Mouse (Mus musculus) testis, postnatal 10 days (tissue): ENCODE measurements around the gene Osgin1.

Source experiments
- DNase-seq: peaks from one replicate; pipeline ENCODE4 v3.0.0; 2021; ENCODE audit warnings: low spot score

Osgin1 gene

DNA sequence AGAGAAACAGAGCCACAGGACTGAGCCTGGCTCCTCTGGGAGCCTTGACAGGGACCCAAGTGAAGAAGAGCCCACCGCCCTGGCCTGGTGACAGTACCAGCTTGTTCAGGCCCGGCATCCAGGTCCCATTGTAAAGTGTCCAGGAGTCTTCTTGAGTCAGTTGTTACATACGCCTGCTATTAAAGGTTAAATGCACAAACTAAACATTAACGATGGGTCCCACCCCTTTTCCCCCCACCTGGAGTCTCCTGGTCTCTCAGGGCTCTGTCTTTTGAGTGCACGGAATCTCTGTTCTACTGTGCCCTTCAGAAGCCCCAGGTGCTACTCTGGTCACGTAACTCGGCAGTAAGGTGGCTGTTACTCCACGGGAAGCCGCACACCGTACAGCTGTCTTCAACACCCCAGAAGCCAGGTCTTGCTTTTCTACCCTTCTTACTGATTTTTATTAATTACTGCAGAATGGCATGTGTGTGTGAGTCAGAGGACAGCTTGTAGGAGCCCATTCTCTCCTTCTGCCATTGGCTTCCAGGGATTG lies 9.7 kb upstream of the Osgin1 start:
- no peak for DNase-seq

DNA sequence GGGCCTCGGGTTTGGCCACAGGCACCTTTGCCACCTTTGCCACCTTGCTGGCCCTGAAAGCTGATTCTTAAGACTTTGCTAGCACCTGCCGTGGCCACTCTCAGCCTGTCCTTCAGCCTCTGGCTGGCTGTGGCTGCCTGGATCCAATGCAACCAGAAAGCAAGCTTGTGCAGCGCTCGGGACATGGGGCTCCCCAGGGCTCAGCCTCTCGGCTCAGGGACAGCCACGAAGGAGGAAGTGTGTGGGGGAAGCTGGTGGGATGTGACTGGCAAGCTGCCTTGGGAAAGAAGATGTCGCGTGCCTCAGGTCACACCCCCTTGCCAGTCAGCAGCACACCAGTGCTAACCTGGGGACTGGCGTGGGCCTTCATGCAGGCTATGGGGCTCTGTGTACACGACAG lies 9.2 kb upstream of the Osgin1 start:
- DNase-seq = no peak

DNA sequence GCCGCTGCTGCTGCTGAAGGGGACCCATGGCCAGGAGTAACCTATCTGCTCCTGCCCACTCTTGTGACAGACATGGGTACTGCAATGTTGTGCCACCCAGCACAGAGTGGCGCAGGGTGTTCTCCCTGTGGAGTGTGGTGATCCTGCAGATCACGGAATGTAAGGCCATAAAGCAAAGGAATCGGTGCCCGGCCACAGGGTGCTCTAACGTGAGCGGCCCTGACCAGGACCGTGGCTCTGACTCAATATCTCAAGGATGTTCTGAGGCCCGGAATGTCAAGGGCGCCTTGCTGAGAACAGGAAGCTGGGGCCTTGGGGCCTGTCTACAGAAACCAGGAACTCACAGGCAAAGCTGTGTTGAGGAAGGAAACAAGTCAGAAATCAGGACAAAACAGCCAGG lies 8.4 kb upstream of the Osgin1 start:
- DNase-seq = peak; percentile 68

DNA sequence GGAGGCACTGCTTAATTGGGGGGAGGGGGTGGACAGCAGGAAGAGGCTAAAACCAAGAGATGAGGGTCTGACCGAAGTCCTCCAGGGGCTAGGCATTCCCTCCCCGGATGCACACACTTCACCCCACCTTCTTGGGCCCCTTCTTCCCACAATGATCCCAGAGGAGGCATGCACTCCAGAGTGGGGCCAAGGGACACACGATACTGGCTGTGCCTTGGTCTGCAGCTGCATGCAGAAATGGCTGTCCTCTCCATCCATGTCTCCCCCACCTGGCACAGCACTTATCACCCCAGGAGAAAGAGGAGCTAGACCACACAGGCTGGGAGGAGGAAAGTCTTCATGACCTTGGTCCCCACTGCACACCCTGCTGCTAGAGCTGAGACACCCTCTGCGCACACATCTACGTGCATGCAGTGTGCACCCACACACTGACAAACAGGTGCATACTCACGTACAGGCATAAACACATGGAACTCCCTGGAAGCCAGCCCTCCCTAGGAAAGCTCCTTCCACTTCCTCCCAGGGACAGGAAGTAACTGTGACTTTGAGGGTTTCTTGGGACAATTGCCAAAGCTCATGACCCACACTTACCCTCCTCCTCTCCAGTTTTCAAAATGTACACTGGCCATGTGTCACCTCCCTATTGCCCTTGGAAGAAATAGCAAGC lies 7.7 kb upstream of the Osgin1 start:
- no peak for DNase-seq

DNA sequence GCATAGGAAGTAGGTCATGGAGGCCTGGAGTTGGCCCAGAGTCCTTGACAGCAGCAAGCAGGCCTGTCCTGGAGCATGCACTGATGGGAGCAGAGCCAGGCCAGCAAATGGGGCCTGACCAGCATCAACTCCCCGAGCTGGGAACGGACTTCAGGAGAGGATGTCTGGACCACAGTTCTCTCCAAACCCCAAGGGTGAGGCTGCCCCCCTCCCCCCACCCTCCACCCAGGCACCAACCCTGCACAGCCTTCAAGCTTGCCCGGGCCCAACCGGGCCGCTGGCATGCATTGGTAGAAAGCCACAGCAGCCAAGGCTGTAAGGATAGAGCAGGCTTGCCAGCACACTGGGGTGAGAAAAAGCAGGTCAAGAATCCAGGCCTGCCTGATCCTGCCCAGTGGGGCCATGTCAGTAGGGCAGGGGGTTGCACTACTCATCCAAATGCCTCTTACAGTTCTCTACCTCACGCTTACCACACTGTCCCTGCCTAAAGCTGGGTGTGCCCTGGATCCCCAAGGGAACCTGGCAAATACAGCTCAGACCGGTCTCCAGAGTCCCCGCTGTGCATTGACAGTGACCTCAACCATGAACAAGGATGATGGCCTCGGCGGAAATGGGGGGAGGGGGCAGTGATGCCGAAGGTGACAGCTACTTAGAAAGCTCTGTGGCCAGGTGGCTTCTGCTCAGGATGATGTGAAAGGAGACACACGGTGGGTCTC lies 6.1 kb upstream of the Osgin1 start:
- DNase-seq = no peak

DNA sequence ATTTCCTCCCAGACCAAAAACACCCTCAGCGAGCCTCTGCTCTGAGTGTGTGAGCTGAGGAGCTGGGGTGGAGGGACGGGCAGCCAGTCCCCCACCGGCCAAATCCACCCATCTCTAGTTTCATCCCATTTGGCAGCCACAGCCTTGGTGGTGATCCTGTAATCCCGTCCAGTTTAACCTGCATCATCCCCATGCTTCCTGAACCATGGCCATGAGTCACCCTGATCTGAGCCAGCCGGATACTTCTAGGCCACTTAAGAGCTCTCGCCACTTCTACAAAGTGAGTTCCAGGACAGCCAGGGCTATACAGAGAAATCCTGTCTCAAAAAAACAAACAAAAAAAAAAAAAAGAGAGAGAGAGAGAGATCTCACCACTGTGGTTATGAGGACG lies 5.6 kb upstream of the Osgin1 start:
- DNase-seq = no peak

DNA sequence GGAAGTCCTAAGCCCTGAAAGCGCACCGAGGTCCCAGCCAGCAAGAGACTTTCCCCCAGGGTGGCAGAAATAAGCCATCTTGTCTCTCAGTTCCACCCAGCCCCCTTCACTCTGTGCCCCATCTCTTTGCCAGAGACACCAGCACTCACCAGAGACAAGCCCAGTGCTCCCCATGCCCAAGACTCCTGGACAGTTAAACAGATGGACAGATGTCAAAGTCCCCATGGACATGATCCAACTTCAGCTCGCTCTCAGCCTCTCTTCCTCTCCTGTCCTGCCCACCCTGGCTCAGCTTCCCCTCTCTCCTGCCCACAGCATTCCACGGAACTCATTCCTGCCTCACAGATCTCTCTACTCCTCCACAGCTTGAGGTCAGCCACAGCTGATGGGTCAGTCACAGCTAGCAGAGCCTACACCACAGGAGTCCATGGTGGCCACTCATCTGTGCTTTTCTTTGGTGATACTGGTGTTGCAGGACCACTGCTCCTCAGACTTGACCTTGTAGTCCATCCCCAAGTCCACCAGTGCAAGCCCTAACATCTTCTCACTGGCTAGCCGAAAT lies 5.1 kb upstream of the Osgin1 start:
- no peak for DNase-seq

DNA sequence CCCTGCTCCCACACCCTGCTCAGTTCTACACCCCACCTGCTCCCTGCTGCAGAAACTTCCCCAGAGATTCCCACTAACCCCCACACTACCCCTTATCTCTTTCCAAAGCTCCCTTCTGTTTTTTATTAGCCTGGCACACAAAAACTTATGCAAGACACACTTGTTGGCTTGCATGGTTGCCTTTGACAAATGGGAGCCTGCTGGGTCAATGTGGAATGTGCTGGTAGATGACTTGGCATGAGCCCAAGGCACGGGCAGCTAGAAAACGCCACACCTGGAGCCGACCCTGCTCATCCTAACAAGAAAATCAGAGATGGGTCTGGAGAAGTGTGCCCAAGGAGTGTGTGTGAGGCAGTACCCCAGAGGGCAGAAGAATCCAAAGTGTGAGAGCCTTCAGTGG lies 4.4 kb upstream of the Osgin1 start:
- DNase-seq = no peak

DNA sequence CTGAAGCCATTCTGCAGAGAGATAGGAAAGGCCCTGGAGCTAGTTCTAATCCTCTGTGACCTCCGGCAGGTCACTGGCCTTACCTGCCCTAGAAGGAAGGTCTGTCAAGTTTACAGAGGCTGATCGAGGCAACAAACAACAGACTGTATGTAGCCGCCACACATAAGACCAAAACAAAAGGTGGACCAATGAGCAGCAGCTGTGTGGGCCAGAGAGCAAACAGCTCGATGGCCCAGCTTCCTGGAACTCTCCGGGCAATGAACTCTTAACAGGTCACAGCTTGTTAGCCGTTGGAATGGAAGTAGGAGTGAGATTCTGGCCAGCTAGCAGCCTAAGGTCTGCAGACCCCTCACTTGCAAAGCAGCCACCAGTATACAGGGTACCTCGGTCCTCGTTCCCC lies 3.7 kb upstream of the Osgin1 start:
- no peak for DNase-seq

DNA sequence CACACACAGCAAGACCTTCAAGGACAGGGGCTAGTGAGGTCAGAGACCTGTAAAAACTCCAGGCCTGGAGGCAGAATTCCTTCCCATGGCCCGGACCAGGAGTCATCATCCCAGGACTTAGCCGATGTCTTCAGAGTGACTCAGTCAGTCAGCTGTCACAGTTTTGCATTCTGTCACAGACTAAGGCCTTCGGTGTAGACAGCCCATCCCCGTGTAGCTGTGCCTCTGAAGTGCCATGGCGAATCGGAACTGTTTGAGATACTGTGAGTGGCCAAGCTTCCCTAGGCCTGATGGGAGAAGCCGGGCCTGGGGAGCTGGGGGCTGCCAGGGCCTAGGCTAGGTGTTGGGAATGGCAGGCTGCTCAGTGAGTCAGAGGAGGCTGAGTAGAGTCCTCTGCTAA lies 3.2 kb upstream of the Osgin1 start:
- no peak for DNase-seq

DNA sequence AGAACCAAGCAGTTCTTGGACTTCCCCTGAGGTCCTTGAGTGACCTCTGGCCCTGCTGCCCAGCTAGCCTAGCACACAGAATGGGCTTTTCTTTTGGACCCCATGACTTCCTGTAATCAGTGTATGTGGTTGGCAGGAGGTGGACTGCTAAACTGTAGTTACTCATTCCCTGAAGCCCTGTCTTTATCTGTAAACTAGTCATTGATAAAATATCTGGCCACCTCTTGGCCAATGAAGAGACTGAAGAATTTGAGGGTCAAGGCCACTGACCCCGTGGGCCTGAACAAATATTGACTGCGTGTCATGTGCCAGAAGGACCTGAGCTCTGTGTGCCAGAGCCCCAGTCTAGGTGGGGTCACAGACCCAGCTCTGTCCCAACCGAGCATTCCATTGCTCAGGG lies 1.6 kb upstream of the Osgin1 start:
- DNase-seq = no peak

DNA sequence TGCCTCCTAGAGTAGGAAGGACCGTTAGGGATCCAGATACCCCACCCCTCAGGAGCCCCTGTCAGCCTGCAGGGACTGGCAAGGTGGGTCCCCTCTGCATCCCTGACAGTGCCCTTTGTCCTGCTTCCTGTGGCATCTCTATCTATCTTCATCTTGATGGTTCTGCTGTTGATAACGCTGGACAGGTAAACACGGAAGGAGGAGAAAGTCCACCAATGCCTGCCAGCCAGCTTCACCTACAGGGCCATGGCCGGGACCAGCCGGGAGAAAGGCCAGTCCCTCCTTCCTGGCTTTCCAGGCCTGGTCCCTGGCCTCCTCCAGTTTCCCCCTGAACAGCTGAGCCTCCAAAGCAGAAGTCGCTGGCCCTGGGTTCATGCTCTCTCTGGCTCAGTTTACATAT lies 645 bp downstream of the Osgin1 start:
- no peak for DNase-seq

DNA sequence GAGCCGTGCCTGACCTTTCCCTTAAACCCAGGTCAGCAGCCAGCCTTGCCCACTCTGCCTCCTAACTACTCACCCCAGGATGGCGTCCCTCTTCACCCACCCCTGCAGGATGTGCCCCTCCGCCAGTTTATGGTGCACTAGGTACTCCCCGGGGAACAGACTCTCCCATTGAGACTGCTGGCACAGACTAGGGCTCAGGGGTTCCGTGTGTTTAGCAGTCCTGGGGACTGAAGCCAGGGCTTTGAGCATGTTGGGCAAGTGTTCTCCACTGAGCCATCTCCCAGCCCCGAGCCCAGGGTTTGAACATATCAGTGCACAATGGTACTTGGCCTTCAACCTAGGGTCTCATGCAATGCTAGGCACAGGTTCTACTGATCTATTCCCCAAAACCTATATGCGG lies 1.6 kb downstream of the Osgin1 start:
- DNase-seq = no peak

DNA sequence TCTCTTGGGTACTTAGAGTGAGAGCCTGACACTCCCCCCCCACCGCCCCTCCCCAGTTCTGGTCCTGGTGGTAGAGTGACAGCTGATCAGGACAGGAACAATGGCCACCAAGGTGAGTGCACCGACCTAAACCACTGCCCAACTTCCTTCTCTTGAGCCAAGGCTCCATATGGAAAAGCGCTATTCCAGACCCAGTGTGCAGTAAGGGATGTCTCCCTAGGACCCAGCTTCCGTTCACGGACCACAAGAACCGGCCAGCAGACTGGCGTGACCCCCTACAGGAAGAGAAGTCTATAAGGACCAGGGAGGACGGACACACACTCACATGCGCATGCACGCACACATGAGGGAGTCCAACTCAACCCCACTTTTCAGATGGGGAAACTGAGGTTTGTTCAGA lies 2.4 kb downstream of the Osgin1 start:
- no peak for DNase-seq

DNA sequence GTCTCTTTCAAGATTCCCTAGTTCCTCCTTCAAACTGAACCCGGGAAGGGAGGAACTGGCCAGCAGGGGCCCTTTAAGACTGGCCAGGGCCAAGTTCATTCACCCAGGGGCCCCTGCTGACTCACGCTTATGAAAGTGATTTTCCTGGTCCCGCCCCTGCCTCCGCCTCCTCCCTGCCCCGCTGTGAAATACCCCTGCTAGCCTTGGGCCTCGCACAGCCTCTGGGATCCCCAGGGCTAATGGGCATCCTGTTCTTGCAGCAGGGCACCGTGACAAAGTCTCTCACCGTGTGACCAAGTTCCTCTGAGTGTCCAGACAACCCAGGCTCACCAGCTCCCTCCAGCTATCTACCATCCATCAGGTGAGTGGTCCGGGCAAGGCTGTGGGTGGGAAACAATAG lies 3.0 kb downstream of the Osgin1 start:
- DNase-seq = peak; percentile 78

DNA sequence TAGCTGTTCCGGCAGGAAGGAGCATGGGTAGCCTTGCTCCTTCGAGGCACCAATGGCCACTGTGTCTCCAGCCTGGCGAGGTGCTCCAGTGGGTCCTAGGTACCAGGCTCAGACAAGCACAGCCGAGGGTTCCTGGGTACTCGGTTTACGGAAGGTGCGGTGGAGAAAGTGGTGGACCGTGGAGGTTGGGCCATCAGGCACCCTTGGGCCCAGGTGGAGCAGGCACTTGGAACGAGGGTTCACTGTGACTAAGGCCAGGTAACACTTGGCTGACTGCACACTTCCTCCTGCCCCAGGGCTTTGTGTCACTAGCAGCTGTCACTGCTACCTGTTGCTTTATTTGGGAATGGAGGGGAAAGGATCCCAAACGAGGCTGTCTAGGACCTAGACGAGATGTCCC lies 3.6 kb downstream of the Osgin1 start:
- no peak for DNase-seq

DNA sequence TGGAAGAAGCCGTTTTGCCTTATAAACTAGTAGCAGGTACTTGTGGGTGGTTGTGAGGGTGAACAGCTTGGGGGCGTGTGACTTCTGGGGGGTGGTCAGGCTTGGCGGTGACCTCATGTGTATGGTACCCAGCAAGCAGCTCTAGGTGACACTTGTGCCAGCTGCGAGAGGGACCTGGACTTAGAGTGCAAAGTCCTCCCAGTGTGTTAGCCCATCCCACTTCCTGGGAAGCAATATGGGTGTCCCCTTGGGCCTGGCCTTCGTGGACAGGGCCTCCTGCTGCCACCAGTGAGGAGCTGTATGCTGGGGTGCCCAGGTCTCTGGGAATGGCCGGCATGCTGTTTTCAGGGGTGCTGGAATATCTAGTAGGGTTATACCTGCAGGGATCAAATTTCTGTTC lies 5.0 kb downstream of the Osgin1 start:
- no peak for DNase-seq

DNA sequence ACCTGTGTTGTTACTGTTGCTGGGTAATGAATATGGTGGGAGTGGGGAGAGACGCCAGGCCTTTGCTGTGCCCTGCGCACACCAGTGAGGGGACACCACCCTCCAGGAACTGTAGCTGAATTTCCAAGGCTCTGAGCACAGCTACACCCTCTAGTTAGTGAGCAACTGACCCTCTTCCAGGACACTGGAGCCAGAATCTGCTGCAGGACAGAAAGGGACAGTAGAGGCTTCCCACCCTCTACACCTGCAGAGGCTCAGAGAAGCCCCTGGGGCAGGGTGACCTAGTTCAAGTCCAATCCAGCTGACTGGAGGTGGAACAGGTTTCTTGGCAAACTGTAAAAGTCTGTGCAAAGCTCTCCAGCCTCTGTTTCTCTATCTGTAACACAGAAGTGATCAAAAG lies 5.5 kb downstream of the Osgin1 start:
- DNase-seq = no peak

DNA sequence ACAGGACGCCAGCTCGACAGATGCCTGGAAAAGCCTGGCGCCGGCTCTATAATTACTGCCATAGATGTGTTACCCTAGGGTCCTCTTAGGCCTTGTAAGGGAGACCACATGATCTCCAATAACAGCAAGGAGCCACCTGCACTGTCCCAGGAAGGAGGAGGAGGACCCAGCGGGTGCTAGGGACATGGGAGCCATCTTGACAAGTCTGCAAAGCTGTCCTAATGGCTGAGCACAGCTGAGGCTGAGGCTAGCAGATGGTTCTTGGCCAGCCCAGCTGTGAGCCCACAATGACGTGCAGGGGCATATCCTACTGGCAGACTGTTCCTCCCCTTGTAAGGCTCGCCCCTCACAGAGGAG lies 5.9 kb downstream of the Osgin1 start:
- no peak for DNase-seq

DNA sequence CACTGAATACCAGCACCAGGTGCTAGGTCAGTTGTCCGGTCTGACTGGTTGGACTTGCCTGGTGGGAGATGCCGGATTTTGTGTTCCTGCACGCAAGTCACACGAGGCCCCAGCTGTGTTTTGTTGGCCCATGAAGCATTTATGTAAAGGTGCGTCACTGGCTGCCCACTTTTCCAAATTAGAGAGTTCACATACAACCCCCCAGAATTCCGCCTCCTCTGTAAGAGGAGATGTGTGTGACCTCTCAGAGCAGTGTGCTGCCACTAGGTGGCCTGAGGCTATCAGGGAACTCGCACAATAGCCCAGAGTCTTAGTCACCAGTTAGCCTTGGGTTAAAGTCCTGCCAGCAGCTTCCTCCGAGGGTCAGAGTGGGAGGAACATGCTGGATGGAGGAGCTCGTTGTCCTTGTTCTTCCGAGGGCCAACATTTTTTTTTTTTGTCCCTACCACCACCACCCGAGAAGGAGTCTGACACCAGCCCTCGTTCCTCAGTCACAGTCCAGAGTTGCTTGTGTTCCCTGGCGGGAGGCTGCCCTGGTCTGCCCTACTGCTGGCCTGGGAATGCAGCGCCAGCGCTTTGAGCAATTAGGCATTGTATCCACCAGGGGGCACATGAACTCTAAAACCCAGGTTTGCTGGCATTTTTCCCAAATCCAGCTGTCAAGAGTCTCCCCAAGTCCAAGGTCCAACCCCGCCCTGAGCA lies 6.5 kb downstream of the Osgin1 start:
- DNase-seq = peak; percentile 79

DNA sequence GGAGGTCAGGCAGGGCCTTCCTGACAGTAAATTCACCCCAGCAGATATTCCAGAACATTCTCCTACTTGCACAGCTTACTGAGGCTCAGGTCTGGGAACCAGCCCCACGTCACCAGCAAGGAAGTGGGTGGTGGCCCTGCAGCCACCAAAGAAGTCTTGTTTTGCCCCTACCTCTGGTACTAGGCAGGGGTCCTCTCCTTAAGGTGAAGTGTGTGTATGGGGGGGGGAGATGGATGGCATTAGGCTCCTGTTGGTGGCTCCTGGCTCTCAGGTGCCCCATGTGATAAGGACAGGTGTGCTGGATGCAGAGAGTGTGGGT lies 7.0 kb downstream of the Osgin1 start:
- DNase-seq = no peak

DNA sequence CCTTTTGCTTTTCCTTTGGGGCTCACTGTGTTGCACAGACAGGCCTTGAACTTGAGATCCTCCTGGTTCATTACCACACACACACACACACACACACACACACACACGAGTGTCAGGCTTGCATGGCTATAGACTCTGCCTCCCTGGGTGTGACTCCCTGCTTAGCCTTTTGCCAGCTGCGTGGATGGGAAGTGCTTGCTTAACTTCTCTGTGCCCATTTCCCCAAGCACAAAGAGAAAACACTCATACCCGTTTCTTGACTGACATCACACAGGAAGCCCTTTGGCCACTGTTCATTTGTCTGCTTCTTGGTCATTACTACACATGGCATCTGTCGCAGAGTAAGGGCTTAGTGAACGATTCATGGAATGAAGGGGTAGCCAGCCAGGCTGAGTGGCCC lies 8.1 kb downstream of the Osgin1 start:
- no peak for DNase-seq

DNA sequence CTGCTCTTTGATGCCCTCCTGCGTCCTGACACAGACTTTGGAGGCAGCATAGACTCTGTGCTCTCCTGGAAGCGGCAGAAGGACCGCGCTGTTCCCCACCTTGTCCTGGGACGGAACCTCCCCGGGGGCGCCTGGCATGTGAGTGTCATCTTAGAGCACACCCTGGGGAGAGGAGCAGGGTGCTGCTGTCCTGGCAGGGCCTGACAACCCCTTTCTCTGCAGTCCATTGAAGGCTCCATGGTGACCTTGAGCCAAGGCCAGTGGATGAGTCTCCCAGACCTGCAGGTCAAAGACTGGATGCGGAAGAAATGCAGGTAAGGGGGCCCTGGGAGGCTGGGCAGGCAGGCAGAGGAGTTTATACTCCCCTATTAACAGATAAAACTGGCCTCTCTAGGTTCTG lies 9.0 kb downstream of the Osgin1 start:
- DNase-seq = no peak
